Mouse (Mus musculus) C2C12 (cell line): ENCODE measurements at regions not wholly inside any gene's neighbourhood (a gene's known extent, or its start where the extent isn't known, plus 50 kb on each side); places are given as distances from the start of the nearest gene placed in this dataset.

Experiments
- CEBPB ChIP-seq: IDR thresholded peaks from one replicate; pipeline ENCODE4 v1.6.1; 2011; ENCODE audit warnings: low read depth, mild to moderate bottlenecking, control low read depth, moderate library complexity
- CTCF ChIP-seq: IDR thresholded peaks from one replicate; pipeline ENCODE4 v1.5.1; 2011; ENCODE audit not compliant: control insufficient read depth, insufficient read depth, insufficient read length
- FOSL1 ChIP-seq: IDR thresholded peaks from one replicate; pipeline ENCODE4 v1.8.0; 2011; ENCODE audit warnings: mild to moderate bottlenecking, low read length; ENCODE audit not compliant: poor library complexity, insufficient read depth, severe bottlenecking
- MAX ChIP-seq: IDR thresholded peaks from one replicate; pipeline ENCODE4 v1.6.1; 2011; ENCODE audit warnings: mild to moderate bottlenecking, control low read depth
- MYOD1 ChIP-seq: IDR thresholded peaks from one replicate; pipeline ENCODE4 v1.6.1; 2011; ENCODE audit warnings: low read depth; ENCODE audit not compliant: control insufficient read depth, insufficient read length
- MYOG ChIP-seq: IDR thresholded peaks from one replicate; pipeline ENCODE4 v1.6.1; 2011; ENCODE audit not compliant: control insufficient read depth, insufficient read length; ENCODE audit errors: extremely low read depth
- USF1 ChIP-seq: IDR thresholded peaks from one replicate; pipeline ENCODE4 v1.6.1; 2011; ENCODE audit warnings: low read depth, mild to moderate bottlenecking, control low read depth, moderate library complexity

- TF ChIP-seq CTCF (no peak), MYOG (no peak), USF1 (no peak), MYOD1 (no peak), MAX (no peak), CEBPB (no peak), FOSL1 (no peak)
Observed at GRCm38 (mm10) chr4:64500635-64501395, 454.0 kb upstream of the Tnc start.
